Mouse (Mus musculus) effector memory CD4-positive, alpha-beta T cell, adult 5 months (primary cell): ENCODE results near the gene Sdad1. TPM values are rescaled to one million over a fixed set of nuclear protein-coding genes. Genes with fewer than 3 reads are reported as not detected.

Experiments
- polyA plus RNA-seq: library from polyadenylated mRNA; unstranded; fragments of 100-300 nt; shearing (Covaris generic); gene quantifications from one replicate; pipeline ENCODE4 v1.2.1, GENCODE M21; 2017

Sdad1 gene
- polyA plus RNA-seq, result 53.8 TPM

DNA sequence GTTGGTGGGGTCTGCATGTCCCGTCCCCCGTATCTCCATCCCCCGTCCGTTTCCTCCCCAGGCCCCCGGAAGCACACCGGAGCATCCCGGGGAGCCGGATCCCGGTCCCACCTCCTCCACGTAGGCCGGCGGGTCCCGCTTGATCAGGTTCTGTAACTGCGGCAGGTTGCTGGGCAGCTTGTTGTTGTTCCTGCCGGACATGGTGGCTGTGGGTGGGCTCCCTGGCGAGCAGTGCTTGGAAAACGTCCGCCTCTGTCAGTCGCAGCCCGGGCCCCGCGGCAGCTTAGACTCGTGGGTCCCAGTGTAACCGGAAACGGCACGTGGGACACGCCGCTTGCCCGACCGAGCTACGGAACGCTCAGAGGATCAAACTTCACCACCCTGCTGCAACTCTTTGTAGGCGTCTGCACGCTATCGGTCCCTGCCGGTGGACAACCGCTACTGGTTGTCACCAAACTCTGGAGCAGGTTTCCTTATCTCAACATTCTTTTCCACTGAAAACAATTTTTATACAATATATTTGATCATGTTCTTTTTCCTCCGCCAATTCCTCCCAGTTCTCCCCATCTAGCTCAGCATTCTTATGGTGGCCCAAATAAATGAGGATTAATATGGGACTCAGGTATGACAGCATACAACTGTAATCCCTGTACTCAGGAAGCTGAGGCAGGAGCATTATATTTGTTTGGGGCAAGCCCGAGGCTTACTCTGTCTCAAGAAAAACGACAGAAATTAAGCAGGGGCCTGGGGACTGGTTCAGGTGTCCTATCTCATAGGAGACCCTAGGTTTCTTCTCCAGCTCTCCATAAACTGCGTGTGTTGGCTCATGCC is at the start of gene Sdad1:
Gene Sdad1 (minus strand): TSS at position 799 of the 831 bp plus-strand sequence.

DNA sequence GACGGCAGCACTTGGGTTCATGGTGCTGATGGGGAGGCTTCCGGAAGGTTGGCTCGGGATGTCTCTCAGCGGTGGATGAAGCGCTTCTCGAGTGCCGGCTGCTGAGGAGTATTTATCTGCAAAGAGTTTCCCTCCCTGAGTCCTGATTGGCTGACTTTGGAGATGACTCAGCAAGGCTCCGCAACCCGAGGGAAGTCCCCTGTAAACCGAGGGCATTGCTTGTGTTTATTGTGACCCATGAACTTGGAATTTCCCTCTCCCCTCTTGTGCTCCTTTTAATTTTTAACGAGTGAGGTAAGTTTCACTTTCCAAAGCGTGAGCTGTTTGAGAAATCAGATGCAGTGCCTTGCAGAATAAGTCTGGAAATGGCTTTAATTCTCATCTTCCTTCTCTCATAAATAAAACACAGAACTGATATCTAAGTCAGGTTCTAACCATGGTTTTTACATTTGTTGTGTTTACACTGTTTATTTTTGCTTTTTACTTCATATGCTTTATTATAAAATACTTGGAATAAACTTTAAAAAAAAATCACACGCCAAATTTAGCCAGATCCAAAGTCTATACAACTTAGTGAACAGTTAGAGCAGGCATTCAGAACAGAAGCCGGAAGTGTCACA is 38.6 kb upstream of the Sdad1 start, which contains the start of gene Cxcl10:
Gene Cxcl10 (minus strand): TSS at position 96 of the 620 bp plus-strand sequence.

DNA sequence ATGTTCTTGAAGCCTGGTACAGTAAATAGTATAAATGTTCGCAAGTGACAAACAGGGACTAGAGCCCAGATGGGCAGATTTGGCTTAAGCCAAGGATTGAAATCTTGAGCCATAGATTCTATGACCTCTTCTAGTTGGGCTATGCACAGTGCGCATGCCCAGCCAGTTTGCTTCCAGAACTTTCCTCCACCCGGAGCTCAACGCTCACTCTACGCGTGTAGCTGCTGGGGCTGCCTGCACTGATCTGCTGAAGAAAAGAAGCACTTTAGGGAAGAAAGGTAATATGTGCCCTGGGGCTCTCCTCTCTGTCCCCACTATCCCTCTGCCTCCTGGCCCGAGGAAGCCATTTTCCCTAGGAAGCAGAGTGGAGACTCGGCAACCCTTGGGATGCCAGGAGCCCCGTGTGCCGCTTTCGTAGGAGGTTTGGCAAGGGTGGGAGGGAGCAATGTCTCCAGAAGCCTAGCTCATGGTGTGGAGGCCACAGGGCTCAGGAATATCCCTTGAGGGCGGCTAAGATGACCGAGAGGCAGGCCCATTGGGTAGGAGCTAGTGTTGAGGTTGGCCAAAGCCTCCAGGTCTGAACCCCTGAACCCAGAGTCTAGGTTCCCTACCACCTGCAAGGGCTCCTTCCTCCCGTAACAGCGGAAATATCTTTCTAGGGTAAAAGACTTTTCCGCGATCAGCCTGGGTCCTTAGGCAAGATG is 21.5 kb upstream of the Sdad1 start, which contains the start of gene Art3:
Gene Art3 (plus strand): TSS at position 193 of the 704 bp plus-strand sequence.

DNA sequence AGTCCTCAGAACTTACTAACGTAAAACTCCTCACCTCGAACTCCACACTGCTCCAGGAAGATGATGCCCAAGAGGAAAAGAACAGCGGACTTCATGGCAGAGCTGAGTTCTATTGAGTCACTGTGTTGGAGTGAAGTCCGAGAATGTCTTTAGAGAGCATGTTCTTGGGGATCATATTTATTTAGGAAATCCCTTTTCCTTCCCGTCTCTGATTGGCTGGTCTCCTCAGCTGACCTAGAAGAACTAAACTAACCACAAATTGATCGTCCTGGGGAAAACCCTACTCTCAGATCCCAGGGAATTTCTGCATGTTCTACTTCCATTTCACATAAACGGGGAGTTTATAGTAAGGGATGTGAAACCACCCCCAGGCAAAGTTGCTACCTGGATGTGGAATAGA is 17.6 kb upstream of the Sdad1 start, which contains the start of gene Cxcl9:
Gene Cxcl9 (minus strand): TSS at position 151 of the 400 bp plus-strand sequence.

DNA sequence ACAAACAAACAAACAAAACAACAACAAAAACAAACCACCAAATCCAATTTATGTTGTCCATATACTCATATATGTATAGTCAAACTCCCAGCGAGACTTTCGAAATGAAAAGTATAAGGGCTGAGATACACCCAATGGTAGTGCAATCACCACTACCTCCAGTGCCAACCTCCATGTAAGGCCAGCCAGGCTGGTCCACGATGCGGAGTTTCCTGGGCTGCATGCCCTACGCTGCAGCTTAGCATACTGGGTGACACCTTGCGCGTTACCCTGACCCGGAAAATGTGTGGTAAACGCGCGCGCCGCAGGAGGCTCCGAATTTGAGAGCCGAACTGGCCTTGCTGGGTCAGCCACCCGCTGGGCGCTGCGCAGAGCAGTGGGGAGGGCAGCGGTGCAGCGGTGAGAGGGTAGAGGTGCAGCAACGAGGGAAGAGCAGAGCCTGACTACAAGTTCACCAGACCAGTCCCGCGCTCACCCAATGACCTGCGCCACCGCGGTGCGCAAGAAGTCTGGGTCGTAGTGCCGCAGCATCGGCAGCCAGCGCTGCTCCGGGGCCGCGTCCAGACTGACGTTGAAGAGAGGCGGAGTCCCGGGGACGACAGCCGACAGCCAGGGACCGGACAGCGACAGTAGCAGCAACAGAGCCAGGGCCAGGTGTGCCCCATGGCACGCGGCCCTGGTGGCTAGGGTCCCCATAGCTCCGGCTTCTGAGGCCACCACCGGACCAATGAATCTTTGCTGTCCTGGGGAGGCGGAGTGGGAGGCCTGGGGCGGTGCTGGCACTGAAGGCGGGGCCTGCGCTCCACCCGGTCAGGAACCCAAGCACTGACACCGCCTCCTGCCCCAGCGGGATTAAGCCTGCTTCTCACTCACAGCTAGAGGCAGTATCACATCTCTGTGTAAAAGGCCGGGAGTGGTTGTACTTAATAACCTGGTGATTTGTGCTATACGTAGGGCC is 32.6 kb downstream of the Sdad1 start, which contains the start of gene Naaa:
Gene Naaa (minus strand): TSS at position 734 of the 958 bp plus-strand sequence.

DNA sequence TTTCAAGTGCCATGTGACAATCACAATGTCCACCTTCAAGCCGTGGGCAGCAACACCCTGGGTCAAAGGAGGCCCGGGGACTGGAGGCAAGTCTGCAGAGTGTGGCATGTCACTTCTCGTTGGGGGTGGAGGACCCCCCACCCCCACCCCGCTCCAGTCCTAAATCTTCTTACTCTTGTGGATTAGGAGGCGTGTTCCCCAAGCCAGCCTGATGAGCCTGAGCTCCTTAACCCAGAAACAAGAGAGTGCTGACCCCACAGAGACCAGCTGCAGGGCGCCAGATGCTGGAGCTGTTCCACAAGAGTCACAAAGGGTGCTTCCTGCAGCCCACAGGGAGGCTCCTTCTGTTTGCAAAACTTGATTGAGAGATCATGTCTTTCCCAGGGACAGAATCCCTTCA is 54.1 kb downstream of the Sdad1 start, which contains the start of gene Ppef2:
Gene Ppef2 (minus strand): TSS at position 61 of the 400 bp plus-strand sequence.

Other genes with a start within 250 kb of the Sdad1 start
- gene G3bp2, start 226.8 kb downstream of the Sdad1 start, polyA plus RNA-seq, result 210 TPM
- gene Uso1, start 172.5 kb downstream of the Sdad1 start, polyA plus RNA-seq, result 50.2 TPM
- gene U90926, start 95.1 kb downstream of the Sdad1 start, polyA plus RNA-seq, result not detected
- 0.27 TPM for gene Ppef2, start 54.2 kb downstream of the Sdad1 start, polyA plus RNA-seq
- 15.5 TPM for gene Naaa, start 32.3 kb downstream of the Sdad1 start, polyA plus RNA-seq
- not detected for gene Cxcl9, start 17.6 kb upstream of the Sdad1 start, polyA plus RNA-seq
- 4.7 TPM for gene Art3, start 21.3 kb upstream of the Sdad1 start, polyA plus RNA-seq
- 45.9 TPM for gene Cxcl10, start 38.4 kb upstream of the Sdad1 start, polyA plus RNA-seq
- 40.6 TPM for gene Nup54, start 124.7 kb upstream of the Sdad1 start, polyA plus RNA-seq
- 21.2 TPM for gene Scarb2, start 196.4 kb upstream of the Sdad1 start, polyA plus RNA-seq
- not detected for gene Fam47e, start 244.6 kb upstream of the Sdad1 start, polyA plus RNA-seq